In the genomic region with DNA sequence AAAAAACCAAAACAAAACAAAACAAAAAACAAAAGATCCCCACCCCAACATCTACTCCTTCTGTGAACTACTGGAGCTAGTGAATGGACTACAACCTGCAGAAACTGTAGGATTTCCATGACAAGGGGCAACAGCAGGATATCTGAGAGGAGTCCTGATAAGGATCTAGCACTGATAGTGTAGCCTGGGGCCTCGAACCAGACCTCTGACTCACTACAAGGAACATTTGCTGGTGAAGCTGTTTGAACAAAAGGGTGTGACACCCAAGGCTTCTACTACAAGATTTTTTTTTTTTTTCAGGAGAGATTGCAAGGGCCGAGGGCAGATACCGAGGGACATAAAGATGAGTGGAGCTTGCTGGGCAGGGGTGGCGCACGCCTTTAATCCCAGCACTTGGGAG, we compare ENCODE assay signal across 29 mouse cellular contexts. TPM values are rescaled to one million over a fixed set of nuclear protein-coding genes. Genes with fewer than 3 reads are reported as not detected.
DNase-seq lines count a peak whose midpoint lies in the region.
"Had no signal": no experiment of that assay in that cellular context is flagged by ENCODE, and none has a peak within 500 bp of the region (broad histone marks: within the 10 kb centered on the region; RNA-seq: fewer than 3 reads in every experiment).

No protein-coding gene starts in this region.

- DNase-seq in 3T3-L1 (ENCODE audit: low read depth, low spot score) (peak; percentile 31), ES-CJ7 (ENCODE audit: low read depth, low spot score) (peak; percentile 99), MN1 (ENCODE audit: low spot score) (peak; percentile 43), ZHBTc4 (ENCODE audit: low read depth, low spot score) (peak; percentile 98)
- DNase-seq in Muller cell, postnatal 12 days (ENCODE audit: inconsistent ontology term): no peak
- no peak for DNase-seq in adrenal gland, adult 2 months
- no peak for DNase-seq in thymus, adult 18-20 months
- DNase-seq in right cerebral cortex, postnatal 36 days (ENCODE audit: low spot score in 2 of 2): no peak
- DNase-seq: adrenal gland, adult 8-10 months; cerebellum, adult 11-12 months; cerebellum, adult 8-10 months; cerebellum, postnatal 36 days; embryo, embryonic 11 days; gastrocnemius, postnatal 10 days; gastrocnemius, postnatal 36 days; kidney, adult 11 months had no signal

RNA-seq across cellular contexts. Expression of a gene that starts 17.4 kb away (rescaled TPM):
- total RNA-seq in adrenal gland, adult 2 months (2021): not detected
- polyA plus RNA-seq in adrenal gland, adult 2 months (2012; rRNA removed): not detected in 2 replicates
- total RNA-seq: adrenal gland, postnatal 25 days; gastrocnemius, postnatal 10 days; granulocyte monocyte progenitor cell, adult 5-6 weeks; hematopoietic stem cell, adult 5-6 weeks had no signal
- polyA plus RNA-seq: C2C12; CD4-positive, CD25-positive, alpha-beta regulatory T cell, adult 4 months; embryonic facial prominence, embryonic 13.5 days; forebrain, embryonic 10.5 days; forebrain, embryonic 13.5 days; forebrain, embryonic 16.5 days; heart, embryonic 10.5 days; heart, embryonic 14.5 days; heart, postnatal 0 days; intestine, embryonic 14.5 days had no signal

RNA-seq across cellular contexts. Expression of a gene that starts 34.7 kb away (rescaled TPM):
- total RNA-seq in adrenal gland, adult 2 months (2021): 10 to 100 TPM; 42.7 to 54.1 TPM
- 6.8 and 8.3 TPM in 2 replicates for polyA plus RNA-seq in adrenal gland, adult 2 months (2012; rRNA removed)

Comparison
In these comparisons a context has a peak if more than half of its experiments do, and no peak if none do; other contexts are left out.
1. DNase-seq: peak in 3T3-L1 (single experiment), ES-CJ7 (single experiment), MN1 (single experiment) and ZHBTc4 (single experiment); none in Muller cell, postnatal 12 days (single experiment), adrenal gland, adult 2 months (single experiment), thymus, adult 18-20 months (0 of 2) and right cerebral cortex, postnatal 36 days (0 of 2).